Mouse (Mus musculus): ENCODE results near the gene Hes2. TPM values are rescaled to one million over a fixed set of nuclear protein-coding genes. Genes with fewer than 3 reads are reported as not detected.

Gene Hes2
- polyA plus RNA-seq, 1 experiment: not detected

- no peaks in the 10 kb centered on the region for H3K27me3 ChIP-seq (ENCODE audit: control insufficient read depth, insufficient read depth, low read length)
- no peak overlapping the region for H3K27ac ChIP-seq (ENCODE audit: insufficient read depth, low read length)
- no peak for DNase-seq
- H3K4me1 ChIP-seq (ENCODE audit: control insufficient read depth, insufficient read depth, low read length): peaks cover 3% of the 10 kb centered on the region
- no peak for TF ChIP-seq POLR2A (IDR thresholded peaks at IDR 0.05; ENCODE audit: borderline replicate concordance, insufficient read depth, low read length)
- no peak overlapping the region for H3K4me3 ChIP-seq (replicated peaks; ENCODE audit: insufficient read depth, low read depth, low read length)
- 68% methylated on average over 1 of the region's 1 CpGs for WGBS
Observed at GRCm38 (mm10) chr4:152143632-152144031, 15.0 kb upstream of the Hes2 start.

- WGBS: 58% methylated on average over 10 of the region's 10 CpGs
- H3K27ac ChIP-seq (ENCODE audit: insufficient read depth, low read length): no peak overlapping the region
- H3K27me3 ChIP-seq (ENCODE audit: control insufficient read depth, insufficient read depth, low read length): no peaks in the 10 kb centered on the region
- no peak for TF ChIP-seq CTCF (IDR thresholded peaks at IDR 0.05; ENCODE audit: borderline replicate concordance, insufficient read depth, low read depth, low read length)
- TF ChIP-seq POLR2A (IDR thresholded peaks at IDR 0.05; ENCODE audit: borderline replicate concordance, insufficient read depth, low read length): no peak
- H3K4me1 ChIP-seq (ENCODE audit: control insufficient read depth, insufficient read depth, low read length): no peaks in the 10 kb centered on the region
- DNase-seq: no peak
- no peak overlapping the region for H3K4me3 ChIP-seq (replicated peaks; ENCODE audit: insufficient read depth, low read depth, low read length)
Observed at GRCm38 (mm10) chr4:152145473-152145872, 13.2 kb upstream of the Hes2 start.

- 62% methylated on average over 11 of the region's 11 CpGs for WGBS
- H3K27me3 ChIP-seq (ENCODE audit: control insufficient read depth, insufficient read depth, low read length): no peaks in the 10 kb centered on the region; the same call in 1 of the 2 replicates
Observed at GRCm38 (mm10) chr4:152146033-152146827, 12.4 kb upstream of the Hes2 start.

DNA sequence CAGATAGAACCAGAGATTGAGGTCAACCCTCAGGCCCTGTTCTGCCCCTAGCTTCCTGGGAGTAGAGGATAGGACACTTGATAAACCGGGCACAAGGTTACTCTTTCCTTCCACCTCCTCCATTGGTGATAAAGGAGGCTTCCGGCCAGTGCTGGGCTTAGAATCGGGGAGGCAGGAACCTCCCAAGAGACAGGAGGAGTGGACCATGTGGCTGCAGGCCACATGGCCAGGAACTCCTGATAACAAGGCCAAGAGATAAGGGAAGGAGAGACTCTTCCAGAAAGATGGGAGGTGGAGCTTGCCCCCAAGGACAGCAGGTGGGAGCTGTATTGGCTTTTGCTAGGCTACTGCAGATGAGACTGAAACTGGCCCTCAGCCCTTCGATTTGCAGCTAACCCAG is 8.1 kb upstream of the Hes2 start:
- H3K4me1 ChIP-seq (ENCODE audit: control insufficient read depth, insufficient read depth, low read length): no peaks in the 10 kb centered on the region
- H3K4me3 ChIP-seq (replicated peaks; ENCODE audit: insufficient read depth, low read depth, low read length): no peak overlapping the region
- no peak for DNase-seq
- 72% methylated on average over 4 of the region's 4 CpGs for WGBS
- H3K27me3 ChIP-seq (ENCODE audit: control insufficient read depth, insufficient read depth, low read length): peaks cover 3% of the 10 kb centered on the region; the same call in 1 of the 2 replicates
- no peak for TF ChIP-seq CTCF (IDR thresholded peaks at IDR 0.05; ENCODE audit: borderline replicate concordance, insufficient read depth, low read depth, low read length)
- no peak for TF ChIP-seq POLR2A (IDR thresholded peaks at IDR 0.05; ENCODE audit: borderline replicate concordance, insufficient read depth, low read length)
- H3K27ac ChIP-seq (ENCODE audit: insufficient read depth, low read length): no peak overlapping the region

More at GRCm38 (mm10) chr4:152146033-152146827, 12.4 kb upstream of the Hes2 start:
- no peak for DNase-seq
- TF ChIP-seq POLR2A (IDR thresholded peaks at IDR 0.05; ENCODE audit: borderline replicate concordance, insufficient read depth, low read length): no peak
- TF ChIP-seq CTCF (IDR thresholded peaks at IDR 0.05; ENCODE audit: borderline replicate concordance, insufficient read depth, low read depth, low read length): no peak
- Histone ChIP-seq H3K27ac (ENCODE audit: insufficient read depth, low read length) (no peak overlapping the region), H3K4me1 (ENCODE audit: control insufficient read depth, insufficient read depth, low read length) (no peaks in the 10 kb centered on the region), H3K4me3 (replicated peaks; ENCODE audit: insufficient read depth, low read depth, low read length) (no peak overlapping the region)

- Histone ChIP-seq H3K27me3 (ENCODE audit: control insufficient read depth, insufficient read depth, low read length) (peaks cover 3% of the 10 kb centered on the region; the same call in 1 of the 2 replicates), H3K4me1 (ENCODE audit: control insufficient read depth, insufficient read depth, low read length) (no peaks in the 10 kb centered on the region), H3K4me3 (replicated peaks; ENCODE audit: insufficient read depth, low read depth, low read length) (no peak overlapping the region), H3K27ac (ENCODE audit: insufficient read depth, low read length) (no peak overlapping the region)
- 51% methylated on average over 7 of the region's 7 CpGs for WGBS
- no peak for TF ChIP-seq CTCF (IDR thresholded peaks at IDR 0.05; ENCODE audit: borderline replicate concordance, insufficient read depth, low read depth, low read length)
- TF ChIP-seq POLR2A (IDR thresholded peaks at IDR 0.05; ENCODE audit: borderline replicate concordance, insufficient read depth, low read length): no peak
- DNase-seq: no peak
Observed at GRCm38 (mm10) chr4:152151451-152151965, 7.2 kb upstream of the Hes2 start.

GRCm38 (mm10) chr4:152151966-152152544 is 6.6 kb upstream of the Hes2 start, which contains the start of gene Espn:
Espn (minus strand) TSS chr4:152152371.
- Histone ChIP-seq H3K27me3 (ENCODE audit: control insufficient read depth, insufficient read depth, low read length) (peaks cover 3% of the 10 kb centered on the region; the same call in 1 of the 2 replicates), H3K4me1 (ENCODE audit: control insufficient read depth, insufficient read depth, low read length) (no peaks in the 10 kb centered on the region), H3K4me3 (replicated peaks; ENCODE audit: insufficient read depth, low read depth, low read length) (no peak within 1 kb of the TSS), H3K27ac (ENCODE audit: insufficient read depth, low read length) (no peak within 1 kb of the TSS)
- no peak for DNase-seq
- 4% methylated on average over 57 of the region's 57 CpGs for WGBS
- TF ChIP-seq CTCF (IDR thresholded peaks at IDR 0.05; ENCODE audit: borderline replicate concordance, insufficient read depth, low read depth, low read length) (no peak), POLR2A (IDR thresholded peaks at IDR 0.05; ENCODE audit: borderline replicate concordance, insufficient read depth, low read length) (no peak)

GRCm38 (mm10) chr4:152153771-152154177 is 4.9 kb upstream of the Hes2 start:
- 4% methylated on average over 23 of the region's 23 CpGs for WGBS
- Histone ChIP-seq H3K27ac (ENCODE audit: insufficient read depth, low read length) (no peak overlapping the region), H3K4me3 (replicated peaks; ENCODE audit: insufficient read depth, low read depth, low read length) (no peak overlapping the region)

More at GRCm38 (mm10) chr4:152153771-152154177, 4.9 kb upstream of the Hes2 start:
- peaks cover 4% of the 10 kb centered on the region; the same call in 1 of the 2 replicates for H3K27me3 ChIP-seq (ENCODE audit: control insufficient read depth, insufficient read depth, low read length)
- DNase-seq: peak; percentile 35 to 67
- TF ChIP-seq POLR2A (IDR thresholded peaks at IDR 0.05; ENCODE audit: borderline replicate concordance, insufficient read depth, low read length) (no peak), CTCF (IDR thresholded peaks at IDR 0.05; ENCODE audit: borderline replicate concordance, insufficient read depth, low read depth, low read length) (peak; percentile 78; the same call in 1 of the 2 replicates)
- no peaks in the 10 kb centered on the region for H3K4me1 ChIP-seq (ENCODE audit: control insufficient read depth, insufficient read depth, low read length)
